Mouse (Mus musculus) left cerebral cortex, postnatal 10 days (tissue): ENCODE results near the gene Olfr1030. TPM values are rescaled to one million over a fixed set of nuclear protein-coding genes. Genes with fewer than 3 reads are reported as not detected.
"Not testable (repeated sequence)": the region's sequence is repeated elsewhere in the genome, so short reads cannot be mapped to it uniquely, and the experiment has no call there.

Experiments
- DNase-seq, 2 experiments: peaks; one replicate each; pipeline ENCODE4 v3.0.0; 2021 to 2022; ENCODE audit warnings: low spot score in 2 of 2, mixed read lengths in 1 of 2; ENCODE audit errors: extremely low spot score in 1 of 2
- intact Hi-C: fragments of 180-260 bp; cut with DNase I; formaldehyde crosslinking; loops from one replicate; pipeline ENCODE4 v1.15.1; 2025
- total RNA-seq, 2 experiments: library from RNA; stranded (reverse); gene quantifications; 2 replicates each; pipeline ENCODE4 v1.2.3; 2021

The Olfr1030 gene
- not detected for total RNA-seq

DNA sequence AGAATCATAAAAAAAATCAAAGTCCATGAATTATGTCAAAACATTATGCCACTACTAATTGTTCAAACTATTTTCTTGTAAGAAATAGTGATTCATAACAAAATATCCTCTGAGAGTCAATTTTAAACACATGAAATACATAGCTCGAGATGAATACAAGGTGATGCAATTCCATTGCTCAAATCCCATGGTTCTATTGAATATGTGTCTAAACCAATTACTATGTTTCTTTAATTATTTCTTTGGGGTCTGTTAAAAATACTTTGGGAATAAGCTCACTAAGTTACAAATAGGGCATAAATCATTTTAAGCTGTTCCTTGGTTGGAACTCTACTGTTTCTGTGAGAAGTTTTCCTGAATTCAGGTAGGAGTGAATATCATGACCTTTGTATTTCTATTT lies at the start of gene Olfr1030:
Gene Olfr1030 (plus strand): TSS at position 301 of the 400 bp plus-strand sequence.
- intact Hi-C loops = no loop called here
- no peak for DNase-seq

GRCm38 (mm10) chr2:85950137-85950536 lies 28.9 kb upstream of the Olfr1030 start, which contains the start of gene Olfr1028:
Gene Olfr1028, plus strand, starts transcription at chr2:85950437.
- intact Hi-C loops = no loop called here
- no peak for DNase-seq

DNA sequence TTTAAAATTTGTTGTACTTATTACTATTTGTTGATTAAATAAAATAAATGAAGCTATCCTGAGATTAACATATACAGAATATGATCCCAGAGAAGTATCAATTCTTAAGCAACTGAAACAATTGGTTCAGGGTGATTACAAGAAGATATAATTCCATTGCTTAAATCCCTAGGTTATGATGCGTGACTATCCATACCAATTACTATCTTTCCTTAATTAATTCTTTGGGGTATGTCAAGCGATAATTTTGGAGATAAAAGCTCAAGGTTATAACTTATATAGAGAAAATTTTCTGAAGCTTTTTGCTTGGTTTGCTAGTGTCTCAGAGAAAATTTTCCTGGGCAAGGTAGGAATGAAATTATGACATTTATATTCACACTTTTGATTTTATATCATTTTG lies 5.5 kb upstream of the Olfr1030 start, which contains the start of gene Olfr1029:
Gene Olfr1029 (plus strand): TSS at position 301 of the 400 bp plus-strand sequence.
- intact Hi-C loops = no loop called here
- no peak for DNase-seq

DNA sequence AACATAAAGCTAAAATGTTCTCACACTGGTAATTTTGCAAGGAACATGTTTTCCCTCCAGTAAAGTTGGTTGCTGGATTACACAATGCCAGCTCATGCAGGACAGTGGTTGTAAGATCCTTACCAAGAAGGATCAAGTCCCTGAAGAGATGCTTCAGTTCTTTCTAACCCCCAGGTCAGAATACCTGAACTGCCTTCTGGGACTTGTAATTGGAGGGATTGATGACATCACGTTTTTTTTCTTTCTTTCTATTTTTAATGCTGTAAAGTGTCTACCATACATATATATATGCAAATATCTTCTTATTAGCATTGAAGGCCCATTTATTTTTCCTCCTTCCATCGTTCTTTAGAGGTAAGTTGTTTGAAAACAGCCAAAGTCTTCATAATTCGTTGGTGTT lies 10.9 kb downstream of the Olfr1030 start, which contains the start of gene Olfr1031:
Gene Olfr1031 (plus strand): TSS at position 301 of the 400 bp plus-strand sequence.
- DNase-seq = no peak

GRCm38 (mm10) chr2:86005240-86005639 lies 26.2 kb downstream of the Olfr1030 start, which contains the start of gene Olfr1032:
Gene Olfr1032, plus strand, starts transcription at chr2:86005540.
- DNase-seq = no peak
- intact Hi-C loops = no loop called here

More for the DNA sequence above, 10.9 kb downstream of the Olfr1030 start, which contains the start of gene Olfr1031:
- intact Hi-C loops = no loop called here

DNA sequence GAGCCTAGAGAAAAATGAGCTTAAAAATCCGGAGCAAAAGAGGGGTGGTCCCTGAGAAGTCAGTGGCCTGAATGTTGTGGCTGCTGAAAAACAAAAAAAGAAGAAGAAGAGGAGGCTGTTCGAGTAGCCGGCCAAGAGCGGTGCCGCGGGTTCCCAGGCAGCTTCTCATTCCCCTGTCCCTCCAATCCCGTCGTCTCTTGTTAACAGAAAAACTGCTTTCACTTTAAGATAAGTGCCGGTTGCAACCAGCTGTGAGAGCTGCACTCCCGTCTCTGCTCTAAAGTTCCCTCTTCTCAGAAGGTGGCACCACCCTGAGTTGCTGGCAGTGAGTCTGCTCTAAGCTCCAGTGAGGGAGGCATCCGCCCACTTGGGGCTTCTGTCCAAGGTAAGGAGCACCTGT lies 41.3 kb downstream of the Olfr1030 start, which contains the start of gene Olfr1033:
Gene Olfr1033 (plus strand): TSS at position 228 of the 400 bp plus-strand sequence.
- DNase-seq, intact Hi-C loops: not testable (repeated sequence)

DNA sequence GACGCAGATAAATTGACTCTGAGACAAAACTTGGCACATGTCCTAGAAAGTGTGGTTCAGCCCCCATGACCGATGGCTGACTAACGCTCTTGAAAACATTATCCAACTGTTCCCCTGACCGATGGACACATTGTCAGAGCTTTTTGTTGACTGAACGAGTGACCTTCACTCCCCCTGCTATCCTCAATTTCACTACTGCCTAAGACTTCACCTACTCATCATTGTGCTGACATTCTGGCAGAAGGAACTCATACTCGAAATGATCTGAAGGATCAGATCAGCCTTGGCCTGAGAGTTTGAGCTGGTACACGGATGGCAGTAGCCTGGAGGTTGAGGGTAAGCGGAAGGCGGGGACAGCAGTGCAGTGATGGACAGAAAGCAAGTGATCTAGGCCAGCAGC lies 42.4 kb downstream of the Olfr1030 start:
- DNase-seq, intact Hi-C loops: not testable (repeated sequence)

Other genes with a start within 250 kb of the Olfr1030 start
- gene Olfr1012, start 216.5 kb upstream of the Olfr1030 start, total RNA-seq = not detected
- gene Olfr1013, start 212.2 kb upstream of the Olfr1030 start, total RNA-seq = not detected
- gene Olfr1014, start 206.6 kb upstream of the Olfr1030 start, total RNA-seq = not detected
- not detected for gene Olfr1015, start 197.3 kb upstream of the Olfr1030 start, total RNA-seq
- gene Olfr1016, start 176.7 kb upstream of the Olfr1030 start, total RNA-seq = not detected
- gene Olfr1018, start 160.8 kb upstream of the Olfr1030 start, total RNA-seq = not detected
- gene Olfr1019, start 133.8 kb upstream of the Olfr1030 start, total RNA-seq = not detected
- not detected for gene Olfr1020, start 132.2 kb upstream of the Olfr1030 start, total RNA-seq
- gene Olfr1022, start 110.7 kb upstream of the Olfr1030 start, total RNA-seq = not detected
- gene Olfr1023, start 93.6 kb upstream of the Olfr1030 start, total RNA-seq = not detected
- gene Olfr1024, start 74.2 kb upstream of the Olfr1030 start, total RNA-seq = not detected
- gene Olfr1025-ps1, start 64.1 kb upstream of the Olfr1030 start, total RNA-seq = not detected
- not detected for gene Olfr1026, start 57.7 kb upstream of the Olfr1030 start, total RNA-seq
- gene Olfr1028, start 28.8 kb upstream of the Olfr1030 start, total RNA-seq = not detected
- not detected for gene Olfr1029, start 5.4 kb upstream of the Olfr1030 start, total RNA-seq
- not detected for gene Olfr1031, start 11.0 kb downstream of the Olfr1030 start, total RNA-seq
- not detected for gene Olfr1032, start 26.3 kb downstream of the Olfr1030 start, total RNA-seq
- gene Olfr1033, start 41.4 kb downstream of the Olfr1030 start, total RNA-seq = not detected
- not detected for gene Olfr1034, start 66.6 kb downstream of the Olfr1030 start, total RNA-seq
- not detected for gene Olfr1036, start 94.7 kb downstream of the Olfr1030 start, total RNA-seq
- not detected for gene Olfr1037, start 108.1 kb downstream of the Olfr1030 start, total RNA-seq
- gene Olfr1039, start 156.7 kb downstream of the Olfr1030 start, total RNA-seq = not detected
- gene Olfr1040, start 167.5 kb downstream of the Olfr1030 start, total RNA-seq = not detected
- not detected for gene Olfr1042, start 182.6 kb downstream of the Olfr1030 start, total RNA-seq
- gene Olfr1043, start 188.2 kb downstream of the Olfr1030 start, total RNA-seq = not detected
- gene Olfr1044, start 198.5 kb downstream of the Olfr1030 start, total RNA-seq = not detected
- not detected for gene Olfr52, start 206.4 kb downstream of the Olfr1030 start, total RNA-seq
- gene Olfr1045, start 223.7 kb downstream of the Olfr1030 start, total RNA-seq = not detected
- not detected for gene Olfr1046, start 240.0 kb downstream of the Olfr1030 start, total RNA-seq